Mouse (Mus musculus) E14TG2a.4 (cell line): ENCODE results near the gene Lpp.

Experiments
- H3K27me3 ChIP-seq: 2 replicates; pipeline ENCODE4 v1.6.1; 2014; ENCODE audit warnings: low read length, control low read depth; ENCODE audit not compliant: insufficient read depth
- H3K36me3 ChIP-seq: 2 replicates; pipeline ENCODE4 v1.6.1; 2014; ENCODE audit warnings: low read length, control low read depth; ENCODE audit not compliant: insufficient read depth
- H3K4me1 ChIP-seq: replicated peaks from 2 replicates; pipeline ENCODE4 v1.6.1; 2014; ENCODE audit warnings: low read depth, low read length, control low read depth
- H3K4me3 ChIP-seq: replicated peaks from 2 replicates; pipeline ENCODE4 v1.5.1; 2014; ENCODE audit warnings: mild to moderate bottlenecking, low read length
- H3K9me3 ChIP-seq: 2 replicates; pipeline ENCODE4 v1.6.1; 2014; ENCODE audit warnings: low read length, control low read depth
- CTCF ChIP-seq: conservative IDR thresholded peaks from 2 replicates; pipeline ENCODE4 v1.5.1; 2014; ENCODE audit warnings: low read length
- NANOG ChIP-seq: IDR thresholded peaks from 2 replicates; pipeline ENCODE4 v1.6.1; 2014; ENCODE audit warnings: borderline replicate concordance, low read length, mixed read lengths
- POU5F1 ChIP-seq: IDR thresholded peaks from 2 replicates; pipeline ENCODE4 v1.6.1; 2014; ENCODE audit warnings: low read length, borderline replicate concordance

Gene Lpp

GRCm38 (mm10) chr16:24878977-24879376 is 485.7 kb downstream of the Lpp start:
- Histone ChIP-seq H3K27me3 (no peaks in the 10 kb centered on the region), H3K4me1 (peaks cover 21% of the 10 kb centered on the region), H3K36me3 (no peaks in the 10 kb centered on the region), H3K4me3 (no peak overlapping the region), H3K9me3 (no peaks in the 10 kb centered on the region)
- no peak for TF ChIP-seq CTCF
- no peak for TF ChIP-seq POU5F1
- no peak for TF ChIP-seq NANOG

- no peaks in the 10 kb centered on the region for H3K36me3 ChIP-seq
Observed at GRCm38 (mm10) chr16:24880698-24881097, 487.4 kb downstream of the Lpp start.

GRCm38 (mm10) chr16:24881981-24882775 is 488.9 kb downstream of the Lpp start:
- no peak for TF ChIP-seq CTCF
- no peak for TF ChIP-seq POU5F1
- no peak for TF ChIP-seq NANOG
- no peak overlapping the region for H3K4me3 ChIP-seq
- peaks cover 4% of the 10 kb centered on the region for H3K4me1 ChIP-seq
- H3K9me3 ChIP-seq = no peaks in the 10 kb centered on the region
- no peaks in the 10 kb centered on the region for H3K27me3 ChIP-seq
- H3K36me3 ChIP-seq = no peaks in the 10 kb centered on the region

More at GRCm38 (mm10) chr16:24880698-24881097, 487.4 kb downstream of the Lpp start:
- Histone ChIP-seq H3K9me3 (no peaks in the 10 kb centered on the region), H3K27me3 (no peaks in the 10 kb centered on the region), H3K4me1 (peaks cover 19% of the 10 kb centered on the region), H3K4me3 (no peak overlapping the region)
- TF ChIP-seq NANOG = no peak
- no peak for TF ChIP-seq POU5F1
- TF ChIP-seq CTCF = no peak

GRCm38 (mm10) chr16:24884017-24884416 is 490.7 kb downstream of the Lpp start:
- Histone ChIP-seq H3K9me3 (no peaks in the 10 kb centered on the region), H3K27me3 (no peaks in the 10 kb centered on the region), H3K4me3 (no peak overlapping the region), H3K4me1 (no peaks in the 10 kb centered on the region), H3K36me3 (no peaks in the 10 kb centered on the region)
- TF ChIP-seq NANOG (no peak), CTCF (no peak), POU5F1 (no peak)

GRCm38 (mm10) chr16:24886346-24886745 is 493.0 kb downstream of the Lpp start:
- no peaks in the 10 kb centered on the region for H3K36me3 ChIP-seq
- TF ChIP-seq CTCF = no peak
- TF ChIP-seq POU5F1 = no peak
- TF ChIP-seq NANOG = no peak
- H3K4me3 ChIP-seq = no peak overlapping the region

GRCm38 (mm10) chr16:24886943-24887342 is 493.6 kb downstream of the Lpp start:
- no peaks in the 10 kb centered on the region for H3K36me3 ChIP-seq
- no peaks in the 10 kb centered on the region for H3K27me3 ChIP-seq
- H3K4me1 ChIP-seq = no peaks in the 10 kb centered on the region
- no peak overlapping the region for H3K4me3 ChIP-seq
- no peaks in the 10 kb centered on the region for H3K9me3 ChIP-seq
- TF ChIP-seq POU5F1 (no peak), CTCF (no peak), NANOG (no peak)

More at GRCm38 (mm10) chr16:24886346-24886745, 493.0 kb downstream of the Lpp start:
- no peaks in the 10 kb centered on the region for H3K27me3 ChIP-seq
- H3K9me3 ChIP-seq = no peaks in the 10 kb centered on the region
- H3K4me1 ChIP-seq = no peaks in the 10 kb centered on the region

GRCm38 (mm10) chr16:24891453-24891852 is 498.1 kb downstream of the Lpp start:
- H3K36me3 ChIP-seq = no peaks in the 10 kb centered on the region
- no peaks in the 10 kb centered on the region for H3K4me1 ChIP-seq
- no peaks in the 10 kb centered on the region for H3K27me3 ChIP-seq
- no peak for TF ChIP-seq CTCF
- no peak for TF ChIP-seq POU5F1
- no peak for TF ChIP-seq NANOG
- no peak overlapping the region for H3K4me3 ChIP-seq
- H3K9me3 ChIP-seq = no peaks in the 10 kb centered on the region

- H3K9me3 ChIP-seq = no peaks in the 10 kb centered on the region
- TF ChIP-seq POU5F1 = no peak
- TF ChIP-seq NANOG = no peak
- no peak for TF ChIP-seq CTCF
- no peaks in the 10 kb centered on the region for H3K36me3 ChIP-seq
- H3K4me3 ChIP-seq = no peak overlapping the region
- H3K27me3 ChIP-seq = no peaks in the 10 kb centered on the region
- H3K4me1 ChIP-seq = no peaks in the 10 kb centered on the region
Observed at GRCm38 (mm10) chr16:24895160-24895559, 501.9 kb downstream of the Lpp start.
